Mouse (Mus musculus) 3134 (cell line): ENCODE data around the gene Rgs14.

Experiments
- DNase-seq: peaks from one replicate; pipeline ENCODE4 v3.0.0-alpha.2; 2011; ENCODE audit warnings: low spot score; ENCODE audit not compliant: insufficient read length; ENCODE audit errors: extremely low read depth

The Rgs14 gene

GRCm38 (mm10) chr13:55403935-55404852 is 34.7 kb downstream of the Rgs14 start:
- DNase-seq = peak; percentile 27

GRCm38 (mm10) chr13:55404853-55405782 is 35.6 kb downstream of the Rgs14 start:
- DNase-seq = peak; percentile 30

- DNase-seq = no peak
These were observed 36.4 kb downstream of the Rgs14 start for GRCm38 (mm10) chr13:55405783-55406390.

- no peak for DNase-seq
These were observed 37.8 kb downstream of the Rgs14 start for GRCm38 (mm10) chr13:55407341-55407740.

GRCm38 (mm10) chr13:55408546-55409120 is 39.1 kb downstream of the Rgs14 start:
- DNase-seq = no peak

GRCm38 (mm10) chr13:55411826-55412225 is 42.3 kb downstream of the Rgs14 start:
- no peak for DNase-seq

- no peak for DNase-seq
These were observed 43.2 kb downstream of the Rgs14 start for GRCm38 (mm10) chr13:55412643-55413307.

- DNase-seq = peak; percentile 28
These were observed 43.8 kb downstream of the Rgs14 start for GRCm38 (mm10) chr13:55413333-55413732.

GRCm38 (mm10) chr13:55414743-55415380 is 45.3 kb downstream of the Rgs14 start, which contains the start of gene Pfn3:
Gene Pfn3, minus strand, starts transcription at chr13:55415232.
- no peak for DNase-seq

- peak; percentile 88 for DNase-seq
These were observed 48.5 kb downstream of the Rgs14 start for GRCm38 (mm10) chr13:55418004-55418403.

- no peak for DNase-seq
These were observed 49.6 kb downstream of the Rgs14 start for GRCm38 (mm10) chr13:55419142-55419541.

- DNase-seq = no peak
These were observed 50.7 kb downstream of the Rgs14 start for GRCm38 (mm10) chr13:55420018-55420932.

GRCm38 (mm10) chr13:55420933-55421800 is 51.6 kb downstream of the Rgs14 start:
- no peak for DNase-seq

GRCm38 (mm10) chr13:55426613-55427012 is 57.1 kb downstream of the Rgs14 start, which contains the start of gene F12:
Gene F12, minus strand, starts transcription at chr13:55426793.
- DNase-seq = no peak

GRCm38 (mm10) chr13:55429226-55429888 is 59.8 kb downstream of the Rgs14 start:
- peak; percentile 59 for DNase-seq

GRCm38 (mm10) chr13:55430566-55430965 is 61.0 kb downstream of the Rgs14 start:
- DNase-seq = no peak
